8 mouse cellular contexts compared by ENCODE assay signal in genomic region chr3:116104866-116105647, GRCm38 (mm10). TPM values are rescaled to one million over a fixed set of nuclear protein-coding genes. Genes with fewer than 3 reads are reported as not detected.
A peak's percentile ranks its signal among the peaks of the same experiment; 100 is the strongest.
DNase-seq lines count a peak whose midpoint lies in the region; ATAC-seq and TF ChIP-seq lines count a peak whose summit lies in the region.

No protein-coding gene starts in this region.

- no peaks in the 10 kb centered on the region for H3K4me1 ChIP-seq in cerebellum, adult 2 months (ENCODE audit: control insufficient read depth, insufficient read depth, low read length)
- peaks cover 5% of the 10 kb centered on the region; the same call in 1 of the 2 replicates for H3K4me1 ChIP-seq in forebrain, embryonic 16.5 days (replicated peaks; ENCODE audit: control insufficient read depth, insufficient read depth, low read length)
- peaks cover 3% of the 10 kb centered on the region; the same call in 1 of the 2 replicates for H3K4me1 ChIP-seq in intestine, embryonic 16.5 days (ENCODE audit: control insufficient read depth, insufficient read depth, low read length)
- H3K4me1 ChIP-seq in limb, embryonic 11.5 days (ENCODE audit: control insufficient read depth, insufficient read depth, low read length), result 0 out of 2 replicates have a peak, but pooled peaks cover 2% of the 10 kb centered on the region

- no peaks in the 10 kb centered on the region for H3K27me3 ChIP-seq in cerebellum, adult 2 months (ENCODE audit: control insufficient read depth, insufficient read depth, low read length)
- no peaks in the 10 kb centered on the region; the same call in 1 of the 2 replicates for H3K27me3 ChIP-seq in forebrain, embryonic 16.5 days (replicated peaks; ENCODE audit: control insufficient read depth, insufficient read depth, low read length)
- no peaks in the 10 kb centered on the region for H3K27me3 ChIP-seq in intestine, embryonic 16.5 days (replicated peaks; ENCODE audit: control insufficient read depth, insufficient read depth, low read length)
- no peaks in the 10 kb centered on the region for H3K27me3 ChIP-seq in limb, embryonic 11.5 days (ENCODE audit: control insufficient read depth, insufficient read depth, low read length)

- 3% methylated on average over 21 of the region's 21 CpGs for WGBS in cerebellum, adult 2 months
- WGBS in forebrain, embryonic 16.5 days, result 6% methylated on average over 21 of the region's 21 CpGs
- WGBS in intestine, embryonic 16.5 days, result 19% methylated on average over 21 of the region's 21 CpGs
- WGBS in limb, embryonic 11.5 days, result 13% methylated on average over 21 of the region's 21 CpGs

- H3K4me3 ChIP-seq in cerebellum, adult 2 months (replicated peaks; ENCODE audit: insufficient read depth, low read depth, low read length), result peak overlapping the region; percentile 45
- H3K4me3 ChIP-seq in forebrain, embryonic 16.5 days (replicated peaks; ENCODE audit: low read length), result peak overlapping the region; percentile 30
- H3K4me3 ChIP-seq in intestine, embryonic 16.5 days (ENCODE audit: low read length), result no peak overlapping the region; the same call in 1 of the 2 replicates
- no peak overlapping the region for H3K4me3 ChIP-seq in limb, embryonic 11.5 days (ENCODE audit: low read depth, low read length)

- H3K4me2 ChIP-seq in forebrain, embryonic 16.5 days (ENCODE audit: low read length), result peak overlapping the region; percentile 55
- peak overlapping the region; percentile 36 for H3K4me2 ChIP-seq in intestine, embryonic 16.5 days (ENCODE audit: low read depth, low read length)
- H3K4me2 ChIP-seq in limb, embryonic 11.5 days (ENCODE audit: low read depth, severe bottlenecking), result peak overlapping the region; percentile 21

- TF ChIP-seq POLR2A in cerebellum, adult 2 months (IDR thresholded peaks at IDR 0.05; ENCODE audit: borderline replicate concordance, insufficient read depth, low read length), result no peak

- no peaks in the 10 kb centered on the region for H3K36me3 ChIP-seq in forebrain, embryonic 16.5 days (ENCODE audit: control insufficient read depth, insufficient read depth)
- H3K36me3 ChIP-seq in intestine, embryonic 16.5 days (ENCODE audit: control insufficient read depth, insufficient read depth, low read length), result no peaks in the 10 kb centered on the region
- H3K36me3 ChIP-seq in limb, embryonic 11.5 days (ENCODE audit: control insufficient read depth, insufficient read depth, low read length), result no peaks in the 10 kb centered on the region

- peak; percentile 89 for ATAC-seq in forebrain, embryonic 16.5 days
- ATAC-seq in intestine, embryonic 16.5 days, result 0 out of 2 replicates have a peak, but pooled peaks have one; percentile 36
- ATAC-seq in limb, embryonic 11.5 days (ENCODE audit: insufficient number of reproducible peaks, low FRiP score, low TSS enrichment, low read depth), result peak; percentile 56; the same call in 1 of the 2 replicates

- no peak for TF ChIP-seq CTCF in cerebellum, adult 2 months (IDR thresholded peaks at IDR 0.05; ENCODE audit: borderline replicate concordance, insufficient read depth, low read depth, low read length)

- intact Hi-C loops in gastrocnemius, postnatal 14 days (cut with DNase I; ENCODE audit: low total_unique reads), result no loop called here

- H3K27ac ChIP-seq in cerebellum, adult 2 months (ENCODE audit: insufficient read depth, low read length), result no peak overlapping the region
- H3K27ac ChIP-seq in forebrain, embryonic 16.5 days (ENCODE audit: low read length), result no peak overlapping the region
- no peak overlapping the region for H3K27ac ChIP-seq in intestine, embryonic 16.5 days (ENCODE audit: low read length)
- H3K27ac ChIP-seq in limb, embryonic 11.5 days (replicated peaks; ENCODE audit: low read depth, low read length), result no peak overlapping the region

- peak; percentile 44 to 83 for DNase-seq in adrenal gland, adult (ENCODE audit: inconsistent age in 2 of 2, low spot score in 1 of 2)
- DNase-seq in cerebellum, adult 2 months, result peak; percentile 61 to 77
- DNase-seq in limb, embryonic 11.5 days (ENCODE audit: low spot score), result peak; percentile 69
- peak; percentile 53 for DNase-seq in neural tube, embryonic 10.5 days (ENCODE audit: extremely low spot score, low spot score)
- no peak for DNase-seq in gastrocnemius, postnatal 14 days
- no peak for DNase-seq in thymus, postnatal 36 days

- peak overlapping the region; percentile 44; the same call in 1 of the 2 replicates for H3K9ac ChIP-seq in forebrain, embryonic 16.5 days (replicated peaks; ENCODE audit: low read depth, low read length)
- H3K9ac ChIP-seq in intestine, embryonic 16.5 days (ENCODE audit: low read depth, low read length), result peak overlapping the region; percentile 16; the same call in 1 of the 2 replicates
- H3K9ac ChIP-seq in limb, embryonic 11.5 days (ENCODE audit: low read length), result no peak overlapping the region

- H3K9me3 ChIP-seq in forebrain, embryonic 16.5 days (ENCODE audit: control insufficient read depth, low read length), result no peaks in the 10 kb centered on the region
- 0 out of 2 replicates have a peak, but pooled peaks cover 2% of the 10 kb centered on the region for H3K9me3 ChIP-seq in intestine, embryonic 16.5 days (ENCODE audit: control insufficient read depth, low read length)
- H3K9me3 ChIP-seq in limb, embryonic 11.5 days (ENCODE audit: control insufficient read depth, low read length), result no peaks in the 10 kb centered on the region

RNA-seq across cellular contexts. Expression of gene Vcam1, which starts 24.4 kb away (rescaled TPM):
- polyA plus RNA-seq in cerebellum, adult 2 months (2012; rRNA removed), result 9.1 and 9.3 TPM in 2 replicates
- 28.4 and 33.1 TPM in 2 replicates for polyA plus RNA-seq in forebrain, embryonic 16.5 days (2015; fragmentation: Nextera tagmentation; extraction: Ambion mirVana)
- 17.9 and 19.3 TPM in 2 replicates for polyA plus RNA-seq in intestine, embryonic 16.5 days (2015; fragmentation: Nextera tagmentation; extraction: Ambion mirVana)
- 74.3 and 78.8 TPM in 2 replicates for polyA plus RNA-seq in limb, embryonic 11.5 days (2014; fragmentation: Nextera tagmentation; extraction: Ambion mirVana)
- total RNA-seq in gastrocnemius, postnatal 14 days (2021), result 1 to 10 TPM; 5.3 to 6.3 TPM

Comparison
In these comparisons a context has a peak if more than half of its experiments do, and no peak if none do; other contexts are left out.
1. DNase-seq: peak in adrenal gland, adult (2 of 2), cerebellum, adult 2 months (2 of 2), limb, embryonic 11.5 days (single experiment) and neural tube, embryonic 10.5 days (single experiment); none in gastrocnemius, postnatal 14 days (single experiment) and thymus, postnatal 36 days (0 of 2).
2. H3K4me3 ChIP-seq: peak in cerebellum, adult 2 months (single experiment) and forebrain, embryonic 16.5 days (single experiment); none in intestine, embryonic 16.5 days (single experiment) and limb, embryonic 11.5 days (single experiment).
3. ATAC-seq: peak in every context shown above with its lines; median percentile 89 in forebrain, embryonic 16.5 days; 56 in limb, embryonic 11.5 days; 36 in intestine, embryonic 16.5 days.
4. Peak in every context shown above with its lines, with median percentiles within 50 percentile points of each other: H3K4me2 ChIP-seq.